Mouse (Mus musculus) liver, postnatal 0 days (tissue): ENCODE results near the gene Ptcd2.

Experiments used
- CTCF ChIP-seq: sonication (generic); IDR thresholded peaks from 2 replicates; pipeline ENCODE4 v1.5.1; 2016; ENCODE audit warnings: antibody characterized with exemption, low read depth
- EP300 ChIP-seq: IDR thresholded peaks from 2 replicates; pipeline ENCODE4 v1.6.1; 2016; ENCODE audit warnings: antibody characterized with exemption, low read depth, mild to moderate bottlenecking

- no peak for TF ChIP-seq CTCF
- no peak for TF ChIP-seq EP300
Measured at GRCm38 (mm10) chr13:99373684-99374083, 29.2 kb upstream of the Ptcd2 start.
